Mouse (Mus musculus) embryonic facial prominence, embryonic 12.5 days (tissue): Measurements from ENCODE around the gene Gon7. TPM values are rescaled to one million over a fixed set of nuclear protein-coding genes. Genes with fewer than 3 reads are reported as not detected.

ENCODE experiments used
- ATAC-seq: fragments of 200-750 bp; cut with Nextera tagmentation; 2 replicates; pipeline ENCODE4 v1.8.0; 2017; ENCODE audit not compliant: insufficient number of reproducible peaks, insufficient read depth, low FRiP score, low TSS enrichment
- H3K27ac ChIP-seq: fragments of 300-500 bp; sonication (generic); 2 replicates; pipeline ENCODE4 v1.5.1; 2016; ENCODE audit warnings: mild to moderate bottlenecking
- H3K27me3 ChIP-seq: fragments of 300-500 bp; sonication (generic); 2 replicates; pipeline ENCODE4 v1.6.1; 2016; ENCODE audit warnings: mild to moderate bottlenecking, moderate library complexity
- H3K36me3 ChIP-seq: fragments of 300-500 bp; sonication (generic); 2 replicates; pipeline ENCODE4 v1.6.1; 2016; ENCODE audit warnings: mild to moderate bottlenecking
- H3K4me1 ChIP-seq: fragments of 300-500 bp; sonication (generic); 2 replicates; pipeline ENCODE4 v1.6.1; 2016
- H3K4me2 ChIP-seq: fragments of 300-500 bp; sonication (generic); replicated peaks from 2 replicates; pipeline ENCODE4 v1.6.1; 2016; ENCODE audit warnings: mild to moderate bottlenecking, moderate library complexity
- H3K4me3 ChIP-seq: fragments of 300-500 bp; sonication (generic); 2 replicates; pipeline ENCODE4 v1.5.1; 2016; ENCODE audit warnings: mild to moderate bottlenecking
- H3K9ac ChIP-seq: fragments of 300-500 bp; sonication (generic); 2 replicates; pipeline ENCODE4 v1.6.1; 2016; ENCODE audit warnings: mild to moderate bottlenecking, moderate library complexity
- H3K9me3 ChIP-seq: fragments of 300-500 bp; sonication (generic); 2 replicates; pipeline ENCODE4 v1.6.1; 2016; ENCODE audit warnings: mild to moderate bottlenecking, moderate library complexity
- WGBS: fragments of 180-500 bp; shearing (Covaris S2); methylation state at CpG from one replicate; pipeline ENCODE4 v1.1.7; 2016; 5-methylcytosine and 5-hydroxymethylcytosine counted together
- polyA plus RNA-seq: library from polyadenylated mRNA; unstranded; fragments of >200 nt; fragmentation: Nextera tagmentation; extraction: Ambion mirVana; gene quantifications from 2 replicates; pipeline ENCODE4 v1.2.1, GENCODE M21; 2016

Gene Gon7
- polyA plus RNA-seq, 1 experiment from 2014 or later = 35.3 TPM

- H3K9me3 ChIP-seq = no peaks in the 10 kb centered on the region
- WGBS = 69% methylated on average over 3 of the region's 3 CpGs
- no peak for ATAC-seq
- no peak overlapping the region for H3K27ac ChIP-seq
- no peak overlapping the region for H3K4me3 ChIP-seq
- H3K36me3 ChIP-seq = 0 out of 2 replicates have a peak, but pooled peaks cover 2% of the 10 kb centered on the region
- peaks cover 17% of the 10 kb centered on the region for H3K4me1 ChIP-seq
- no peaks in the 10 kb centered on the region for H3K27me3 ChIP-seq
- no peak overlapping the region for H3K4me2 ChIP-seq
- no peak overlapping the region for H3K9ac ChIP-seq
Observed at GRCm38 (mm10) chr12:102740285-102740684, 17.3 kb downstream of the Gon7 start.

- Histone ChIP-seq H3K4me1 (peaks cover 9% of the 10 kb centered on the region), H3K9me3 (no peaks in the 10 kb centered on the region), H3K4me2 (no peak overlapping the region), H3K27ac (no peak overlapping the region), H3K9ac (no peak overlapping the region), H3K36me3 (0 out of 2 replicates have a peak, but pooled peaks cover 2% of the 10 kb centered on the region), H3K27me3 (no peaks in the 10 kb centered on the region), H3K4me3 (no peak overlapping the region)
- 84% methylated on average over 5 of the region's 5 CpGs for WGBS
- ATAC-seq = no peak
Observed at GRCm38 (mm10) chr12:102739096-102739495, 18.5 kb downstream of the Gon7 start.

DNA sequence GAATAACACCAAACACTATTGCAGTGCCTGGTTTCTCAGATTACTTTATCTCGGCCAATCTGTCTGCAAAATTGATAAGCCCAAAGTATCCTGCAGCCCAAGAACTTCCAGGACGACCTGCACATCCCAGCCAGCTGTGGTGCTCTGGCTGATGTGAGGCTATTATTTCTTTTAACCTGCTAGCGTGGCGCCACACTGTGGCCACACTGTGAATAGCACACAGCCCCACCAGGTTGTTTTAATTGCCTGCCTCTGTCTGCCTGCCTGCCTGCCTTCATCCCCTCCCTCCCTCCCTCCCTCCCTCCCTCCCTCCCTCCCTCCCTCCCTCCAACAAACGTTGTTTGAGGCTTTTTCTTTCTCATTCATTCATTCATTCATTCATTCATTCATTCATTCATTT is 24.2 kb downstream of the Gon7 start:
- H3K4me1 ChIP-seq = peaks cover 17% of the 10 kb centered on the region; the same call in 1 of the 2 replicates
- H3K36me3 ChIP-seq = no peaks in the 10 kb centered on the region
- H3K27me3 ChIP-seq = no peaks in the 10 kb centered on the region
- no peak for ATAC-seq
- H3K9me3 ChIP-seq = no peaks in the 10 kb centered on the region
- WGBS = 14% methylated on average over 4 of the region's 5 CpGs
- H3K9ac ChIP-seq = no peak overlapping the region
- no peak overlapping the region for H3K27ac ChIP-seq
- no peak overlapping the region for H3K4me2 ChIP-seq
- no peak overlapping the region for H3K4me3 ChIP-seq

- peak; percentile 18; the same call in 1 of the 2 replicates for ATAC-seq
Observed at GRCm38 (mm10) chr12:102730798-102731619, 26.6 kb downstream of the Gon7 start.

DNA sequence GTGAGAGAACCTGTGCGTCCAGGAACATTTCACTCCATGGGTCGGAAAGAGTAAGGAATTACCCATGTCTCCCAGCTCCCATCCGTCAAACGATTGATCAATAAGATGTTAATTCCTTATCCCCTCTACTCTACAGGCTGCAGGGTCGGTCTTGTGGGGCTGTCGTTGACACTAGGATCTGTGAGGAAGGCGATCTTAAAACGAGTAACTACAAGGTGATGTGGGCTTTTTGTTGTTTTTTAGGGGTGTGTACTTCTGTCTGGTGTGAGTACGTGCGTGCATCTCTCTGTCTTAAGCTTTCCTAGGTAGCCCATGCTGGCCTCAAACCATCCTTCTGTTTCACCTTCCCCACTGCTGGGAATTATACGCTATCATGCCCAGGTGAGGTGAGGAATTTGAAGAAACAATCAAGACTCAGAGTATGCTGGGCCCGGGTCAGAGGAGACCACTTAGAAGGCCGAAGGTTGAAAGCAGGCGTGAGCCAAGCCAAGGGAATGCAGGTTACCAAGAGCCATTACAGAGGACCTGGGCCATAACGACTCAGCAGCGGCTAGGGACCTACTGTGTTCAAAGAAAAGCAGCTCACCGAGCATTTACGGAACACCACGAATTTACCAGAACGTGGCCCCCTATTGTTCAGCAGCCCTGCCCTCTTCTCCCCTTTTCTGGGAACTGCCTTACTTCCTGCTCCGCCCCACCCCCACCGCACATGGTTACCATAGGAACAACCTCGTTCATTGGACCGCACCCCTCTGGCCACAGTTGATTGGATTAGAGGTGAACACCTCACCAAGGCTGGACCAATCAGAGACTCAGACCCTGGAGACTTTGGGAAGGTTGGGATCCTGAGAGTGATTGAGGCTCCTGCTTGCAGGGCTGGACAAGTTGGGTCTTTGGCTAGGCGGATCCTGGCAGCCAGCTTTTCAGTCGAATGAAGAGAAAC is 27.5 kb downstream of the Gon7 start:
- Histone ChIP-seq H3K36me3 (no peaks in the 10 kb centered on the region), H3K27me3 (no peaks in the 10 kb centered on the region), H3K4me2 (peak overlapping the region; percentile 43), H3K4me1 (peaks cover 19% of the 10 kb centered on the region; the same call in 1 of the 2 replicates), H3K27ac (peak overlapping the region; percentile 86), H3K9me3 (no peaks in the 10 kb centered on the region), H3K9ac (no peak overlapping the region), H3K4me3 (0 out of 2 replicates have a peak overlapping the region, but pooled peaks have one; percentile 9)
- WGBS = 35% methylated on average over 26 of the region's 26 CpGs
- peak; percentile 92 for ATAC-seq

More at GRCm38 (mm10) chr12:102730798-102731619, 26.6 kb downstream of the Gon7 start:
- H3K4me3 ChIP-seq = 0 out of 2 replicates have a peak overlapping the region, but pooled peaks have one; percentile 4
- H3K4me1 ChIP-seq = peaks cover 17% of the 10 kb centered on the region; the same call in 1 of the 2 replicates
- H3K9me3 ChIP-seq = no peaks in the 10 kb centered on the region
- H3K27ac ChIP-seq = peak overlapping the region; percentile 86
- peak overlapping the region; percentile 43 for H3K4me2 ChIP-seq
- H3K36me3 ChIP-seq = no peaks in the 10 kb centered on the region
- WGBS = 42% methylated on average over 16 of the region's 16 CpGs
- no peaks in the 10 kb centered on the region for H3K27me3 ChIP-seq
- no peak overlapping the region for H3K9ac ChIP-seq

- no peak for ATAC-seq
- H3K27me3 ChIP-seq = no peaks in the 10 kb centered on the region
- 73% methylated on average over 7 of the region's 7 CpGs for WGBS
Observed at GRCm38 (mm10) chr12:102725761-102726175, 31.8 kb downstream of the Gon7 start.

GRCm38 (mm10) chr12:102725146-102725545 is 32.5 kb downstream of the Gon7 start:
- 0 out of 2 replicates have a peak, but pooled peaks cover 7% of the 10 kb centered on the region for H3K4me1 ChIP-seq
- no peak overlapping the region for H3K9ac ChIP-seq
- no peaks in the 10 kb centered on the region for H3K36me3 ChIP-seq
- ATAC-seq = no peak
- WGBS = 91% methylated on average over 6 of the region's 6 CpGs
- H3K4me3 ChIP-seq = no peak overlapping the region
- H3K27ac ChIP-seq = no peak overlapping the region
- no peaks in the 10 kb centered on the region for H3K9me3 ChIP-seq
- no peaks in the 10 kb centered on the region for H3K27me3 ChIP-seq
- no peak overlapping the region for H3K4me2 ChIP-seq

More at GRCm38 (mm10) chr12:102725761-102726175, 31.8 kb downstream of the Gon7 start:
- Histone ChIP-seq H3K4me3 (no peak overlapping the region), H3K9ac (no peak overlapping the region), H3K4me1 (peaks cover 11% of the 10 kb centered on the region; the same call in 1 of the 2 replicates), H3K27ac (no peak overlapping the region), H3K4me2 (no peak overlapping the region), H3K9me3 (no peaks in the 10 kb centered on the region), H3K36me3 (no peaks in the 10 kb centered on the region)

DNA sequence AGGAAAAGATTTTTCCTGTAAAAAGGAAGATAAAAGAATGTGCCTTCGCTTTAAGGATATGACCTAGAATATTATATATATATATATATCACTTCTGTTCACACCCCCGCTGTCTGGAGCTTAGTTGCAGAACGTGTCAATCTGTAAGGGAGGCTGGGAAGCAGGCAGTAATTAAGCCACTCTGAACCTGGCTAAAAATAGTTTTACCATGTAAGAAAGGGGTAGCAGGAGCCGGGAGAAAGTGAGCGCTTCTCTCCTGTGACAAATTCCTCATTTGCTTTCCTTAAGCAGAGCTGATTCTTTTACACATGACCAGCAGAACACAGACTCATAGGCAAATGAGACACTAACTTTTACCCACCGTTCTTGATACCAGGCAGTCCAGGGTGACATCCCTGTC is 33.7 kb downstream of the Gon7 start:
- Histone ChIP-seq H3K9ac (no peak overlapping the region), H3K27ac (no peak overlapping the region)
- ATAC-seq = no peak

DNA sequence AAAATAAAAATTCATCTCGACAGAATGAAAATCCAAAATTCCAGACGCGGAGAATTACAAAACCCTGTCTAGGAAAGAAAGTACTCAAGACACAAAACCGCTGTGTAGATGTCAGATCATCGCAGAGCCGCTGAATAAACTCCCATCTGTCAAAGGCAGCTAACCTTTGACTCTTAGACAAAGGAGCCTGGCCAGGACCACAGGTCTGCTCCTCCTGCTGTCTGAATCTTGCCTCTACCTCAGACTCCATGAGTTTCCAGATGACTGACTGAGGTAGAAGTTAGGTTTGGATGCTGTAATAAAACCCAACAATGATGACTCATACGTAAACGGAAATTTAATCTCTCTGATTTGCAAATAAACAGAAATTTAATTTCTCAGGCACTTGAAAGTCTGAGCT is 34.6 kb downstream of the Gon7 start:
- no peak overlapping the region for H3K4me2 ChIP-seq
- H3K36me3 ChIP-seq = no peaks in the 10 kb centered on the region
- H3K4me3 ChIP-seq = no peak overlapping the region
- H3K27me3 ChIP-seq = no peaks in the 10 kb centered on the region
- 72% methylated on average over 8 of the region's 8 CpGs for WGBS
- H3K27ac ChIP-seq = no peak overlapping the region
- H3K9me3 ChIP-seq = no peaks in the 10 kb centered on the region
- no peak for ATAC-seq
- peaks cover 6% of the 10 kb centered on the region; the same call in 1 of the 2 replicates for H3K4me1 ChIP-seq
- H3K9ac ChIP-seq = no peak overlapping the region

More for the DNA sequence above, 33.7 kb downstream of the Gon7 start:
- WGBS = 64% methylated on average over 6 of the region's 6 CpGs
- Histone ChIP-seq H3K27me3 (no peaks in the 10 kb centered on the region), H3K4me2 (no peak overlapping the region), H3K4me3 (no peak overlapping the region), H3K36me3 (no peaks in the 10 kb centered on the region), H3K4me1 (peaks cover 6% of the 10 kb centered on the region; the same call in 1 of the 2 replicates), H3K9me3 (no peaks in the 10 kb centered on the region)

GRCm38 (mm10) chr12:102722451-102722850 is 35.2 kb downstream of the Gon7 start:
- Histone ChIP-seq H3K36me3 (no peaks in the 10 kb centered on the region), H3K27ac (no peak overlapping the region), H3K4me2 (no peak overlapping the region), H3K4me3 (no peak overlapping the region), H3K9ac (no peak overlapping the region), H3K27me3 (no peaks in the 10 kb centered on the region), H3K4me1 (peaks cover 6% of the 10 kb centered on the region; the same call in 1 of the 2 replicates), H3K9me3 (no peaks in the 10 kb centered on the region)
- ATAC-seq = no peak
- 48% methylated on average over 11 of the region's 11 CpGs for WGBS

- Histone ChIP-seq H3K36me3 (no peaks in the 10 kb centered on the region), H3K27me3 (no peaks in the 10 kb centered on the region), H3K4me2 (no peak overlapping the region), H3K4me1 (peaks cover 3% of the 10 kb centered on the region; the same call in 1 of the 2 replicates), H3K4me3 (no peak overlapping the region), H3K9me3 (no peaks in the 10 kb centered on the region), H3K9ac (no peak overlapping the region), H3K27ac (no peak overlapping the region)
- 29% methylated on average over 13 of the region's 13 CpGs for WGBS
- no peak for ATAC-seq
Observed at GRCm38 (mm10) chr12:102719552-102720315, 37.9 kb downstream of the Gon7 start.
